Mouse (Mus musculus): Measurements from ENCODE around the gene Pax7. TPM values are rescaled to one million over a fixed set of nuclear protein-coding genes. Genes with fewer than 3 reads are reported as not detected.

Pax7 gene
- polyA plus RNA-seq (2017; shearing (Covaris generic)), result not detected

GRCm38 (mm10) chr4:139833036-139833634 is at the start of gene Pax7:
Gene Pax7, minus strand, starts transcription at chr4:139833528.

Other genes starting within 250 kb of the Pax7 start
- not detected for gene Gm21969, start 230.3 kb downstream of the Pax7 start, polyA plus RNA-seq (2017; shearing (Covaris generic))
- gene Aldh4a1, start 210.7 kb downstream of the Pax7 start, polyA plus RNA-seq (2017; shearing (Covaris generic)), result 23.1 TPM
- gene Tas1r2, start 180.0 kb downstream of the Pax7 start, polyA plus RNA-seq (2017; shearing (Covaris generic)), result not detected
- not detected for gene Klhdc7a, start 134.5 kb upstream of the Pax7 start, polyA plus RNA-seq (2017; shearing (Covaris generic))

All from naive thymus-derived CD4-positive, alpha-beta T cell, adult 5 months (primary cell).